Mouse (Mus musculus) heart, adult 2 months (tissue): ENCODE measurements around the gene Haus6.

Source experiments
- CTCF ChIP-seq: fragments of 200-600 bp; IDR thresholded peaks from 2 replicates; pipeline ENCODE4 v1.8.1; 2022; ENCODE audit warnings: antibody characterized with exemption, mild to moderate bottlenecking, moderate library complexity
- POLR2A ChIP-seq: fragments of 200-500 bp; IDR thresholded peaks from 2 replicates; pipeline ENCODE4 v1.6.1; 2011; ENCODE audit warnings: mild to moderate bottlenecking, low read depth, low read length, control low read depth; ENCODE audit not compliant: insufficient read depth

- TF ChIP-seq POLR2A (no peak), CTCF (no peak)
Measured at GRCm38 (mm10) chr4:86533406-86534090, 78.3 kb downstream of the Haus6 start.
